Mouse (Mus musculus) heart, embryonic 13.5 days (tissue): ENCODE measurements around the gene Cdyl. TPM values are rescaled to one million over a fixed set of nuclear protein-coding genes. Genes with fewer than 3 reads are reported as not detected.

ENCODE experiments used
- ATAC-seq: fragments of 200-750 bp; cut with Nextera tagmentation; 2 replicates; pipeline ENCODE4 v1.8.0; 2017; ENCODE audit warnings: moderate TSS enrichment; ENCODE audit not compliant: insufficient number of reproducible peaks, low FRiP score, low TSS enrichment; ENCODE audit errors: extremely low read depth
- H3K27ac ChIP-seq: fragments of 300-500 bp; sonication (generic); replicated peaks from 2 replicates; pipeline ENCODE4 v1.5.1; 2015; ENCODE audit warnings: moderate library complexity, mild to moderate bottlenecking, inconsistent platforms
- H3K27me3 ChIP-seq: fragments of 300-500 bp; sonication (generic); replicated peaks from 2 replicates; pipeline ENCODE4 v1.6.1; 2015; ENCODE audit warnings: mild to moderate bottlenecking, inconsistent platforms
- H3K36me3 ChIP-seq: fragments of 300-500 bp; sonication (generic); 2 replicates; pipeline ENCODE4 v1.6.1; 2015; ENCODE audit warnings: mild to moderate bottlenecking, inconsistent platforms
- H3K4me1 ChIP-seq: fragments of 300-500 bp; sonication (generic); 2 replicates; pipeline ENCODE4 v1.6.1; 2015; ENCODE audit warnings: inconsistent platforms
- H3K4me2 ChIP-seq: fragments of 300-500 bp; sonication (generic); 2 replicates; pipeline ENCODE4 v1.6.1; 2015; ENCODE audit warnings: inconsistent platforms, mild to moderate bottlenecking, moderate library complexity
- H3K4me3 ChIP-seq: fragments of 300-500 bp; sonication (generic); 2 replicates; pipeline ENCODE4 v1.5.1; 2015; ENCODE audit warnings: moderate library complexity, mild to moderate bottlenecking, inconsistent platforms
- H3K9ac ChIP-seq: fragments of 300-500 bp; sonication (generic); 2 replicates; pipeline ENCODE4 v1.6.1; 2015; ENCODE audit warnings: inconsistent platforms, mild to moderate bottlenecking, moderate library complexity
- H3K9me3 ChIP-seq: fragments of 300-500 bp; sonication (generic); 2 replicates; pipeline ENCODE4 v1.6.1; 2016; ENCODE audit warnings: inconsistent platforms
- WGBS: fragments of 180-500 bp; shearing (Covaris S2); methylation state at CpG from one replicate; pipeline ENCODE4 v1.1.7; 2015; ENCODE audit warnings: mixed read lengths; 5-methylcytosine and 5-hydroxymethylcytosine counted together
- polyA plus RNA-seq: library from polyadenylated mRNA; unstranded; fragments of >200 nt; fragmentation: Nextera tagmentation; extraction: Ambion mirVana; gene quantifications from 2 replicates; pipeline ENCODE4 v1.2.1, GENCODE M21; 2015

Cdyl gene
- polyA plus RNA-seq, 1 experiment from 2014 or later = 10.2 TPM

DNA sequence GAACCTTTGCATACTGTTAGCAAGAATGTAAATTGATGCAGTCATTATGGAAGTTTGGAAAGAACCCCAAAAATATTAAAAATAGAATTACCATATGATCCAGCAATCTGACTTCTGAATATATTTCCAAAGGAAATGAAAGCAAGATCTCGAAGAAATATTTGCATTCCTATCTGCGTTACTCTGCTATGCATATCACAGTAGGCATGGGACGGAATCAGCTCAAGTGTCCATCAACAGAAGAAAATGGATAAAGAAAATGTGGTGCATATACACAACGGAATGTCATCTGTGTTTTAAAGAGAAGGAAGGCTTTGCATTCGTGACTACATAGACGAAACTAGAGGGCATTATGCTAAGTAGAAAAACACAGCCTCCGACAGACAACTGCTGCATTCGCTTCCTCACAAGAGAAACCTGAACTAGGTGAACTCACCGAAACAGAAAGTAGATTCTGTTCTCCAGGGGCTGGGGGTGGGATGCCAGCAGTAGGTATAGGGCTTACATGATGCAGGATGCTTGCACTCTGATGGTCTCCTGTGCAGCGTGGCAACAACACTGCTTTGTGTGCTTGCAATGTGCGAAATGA, 9.3 kb upstream of the Cdyl start:
- no peak for ATAC-seq
- Histone ChIP-seq H3K36me3 (no peaks in the 10 kb centered on the region), H3K9me3 (no peaks in the 10 kb centered on the region), H3K27ac (no peak overlapping the region), H3K4me3 (no peak overlapping the region), H3K9ac (no peak overlapping the region), H3K4me2 (no peak overlapping the region), H3K27me3 (no peaks in the 10 kb centered on the region), H3K4me1 (no peaks in the 10 kb centered on the region)
- WGBS = 74% methylated on average over 11 of the region's 11 CpGs

DNA sequence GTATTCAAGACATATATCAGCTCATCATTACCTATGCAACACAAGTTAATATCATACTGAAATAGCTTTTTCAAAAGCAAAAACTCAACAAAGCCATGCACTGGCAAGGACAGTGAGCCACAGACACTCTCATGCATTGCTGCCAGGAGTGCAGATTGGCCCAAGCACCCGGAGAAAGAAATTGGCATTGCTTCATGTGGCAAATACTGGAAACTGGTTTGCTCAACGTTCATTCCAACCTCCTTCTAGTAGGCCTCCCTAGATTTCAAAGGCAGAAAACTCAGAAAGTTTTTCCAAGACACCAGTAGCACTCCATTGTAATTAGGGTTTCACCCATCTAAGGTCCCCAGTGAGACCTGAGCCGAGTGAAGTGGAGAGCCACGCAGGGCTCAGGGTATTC, 6.8 kb upstream of the Cdyl start:
- Histone ChIP-seq H3K9me3 (no peaks in the 10 kb centered on the region), H3K4me1 (no peaks in the 10 kb centered on the region), H3K27ac (no peak overlapping the region), H3K9ac (no peak overlapping the region), H3K4me2 (no peak overlapping the region), H3K4me3 (no peak overlapping the region), H3K27me3 (no peaks in the 10 kb centered on the region), H3K36me3 (no peaks in the 10 kb centered on the region)
- 78% methylated on average over 4 of the region's 4 CpGs for WGBS
- ATAC-seq = no peak

DNA sequence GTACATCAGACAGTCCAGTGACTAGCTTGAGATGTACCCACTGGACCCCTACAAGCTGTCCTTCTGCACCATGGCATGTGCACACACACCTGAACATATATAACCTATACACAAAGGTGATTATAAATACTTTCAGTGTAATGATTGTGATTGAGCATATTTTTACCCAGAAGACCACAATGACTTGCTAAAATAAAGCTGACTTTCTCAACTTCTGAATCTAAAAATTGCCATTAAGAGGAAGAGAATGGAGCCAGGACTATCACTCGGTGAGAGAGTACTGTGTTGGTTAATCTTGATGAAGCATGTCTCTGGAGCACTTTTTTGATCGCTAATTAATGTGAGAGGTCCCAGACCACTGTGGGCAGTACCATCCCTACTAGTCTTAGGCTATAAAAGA, 2.8 kb upstream of the Cdyl start:
- Histone ChIP-seq H3K4me1 (no peaks in the 10 kb centered on the region), H3K36me3 (no peaks in the 10 kb centered on the region), H3K27me3 (no peaks in the 10 kb centered on the region), H3K4me2 (no peak overlapping the region), H3K9ac (no peak overlapping the region), H3K27ac (no peak overlapping the region), H3K9me3 (no peaks in the 10 kb centered on the region), H3K4me3 (no peak overlapping the region)
- no peak for ATAC-seq
- WGBS = 77% methylated on average over 2 of the region's 2 CpGs

DNA sequence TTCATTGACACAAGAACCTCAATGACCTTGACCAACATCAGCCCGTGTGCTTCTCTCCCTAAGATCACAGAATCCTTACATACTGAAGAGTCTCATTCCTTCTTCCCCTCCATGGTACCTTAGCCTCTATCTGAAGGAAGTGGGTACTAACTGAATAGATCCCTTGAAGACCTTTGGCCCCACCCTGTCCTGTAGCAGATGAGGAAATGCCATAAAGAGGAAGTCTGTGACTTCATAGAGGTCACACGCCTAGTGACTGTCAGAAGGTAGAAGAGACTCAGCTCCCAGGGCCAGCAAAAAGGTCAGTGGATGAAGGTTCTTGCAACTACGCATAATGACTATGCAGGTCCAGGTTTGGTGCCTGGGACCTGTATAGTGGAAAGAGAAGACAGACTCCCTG, 5.8 kb downstream of the Cdyl start:
- H3K4me3 ChIP-seq = no peak overlapping the region
- H3K27ac ChIP-seq = no peak overlapping the region
- ATAC-seq = no peak
- H3K36me3 ChIP-seq = no peaks in the 10 kb centered on the region
- H3K4me1 ChIP-seq = no peaks in the 10 kb centered on the region
- H3K4me2 ChIP-seq = no peak overlapping the region
- H3K9ac ChIP-seq = no peak overlapping the region
- 73% methylated on average over 3 of the region's 3 CpGs for WGBS
- no peaks in the 10 kb centered on the region for H3K27me3 ChIP-seq
- no peaks in the 10 kb centered on the region for H3K9me3 ChIP-seq

DNA sequence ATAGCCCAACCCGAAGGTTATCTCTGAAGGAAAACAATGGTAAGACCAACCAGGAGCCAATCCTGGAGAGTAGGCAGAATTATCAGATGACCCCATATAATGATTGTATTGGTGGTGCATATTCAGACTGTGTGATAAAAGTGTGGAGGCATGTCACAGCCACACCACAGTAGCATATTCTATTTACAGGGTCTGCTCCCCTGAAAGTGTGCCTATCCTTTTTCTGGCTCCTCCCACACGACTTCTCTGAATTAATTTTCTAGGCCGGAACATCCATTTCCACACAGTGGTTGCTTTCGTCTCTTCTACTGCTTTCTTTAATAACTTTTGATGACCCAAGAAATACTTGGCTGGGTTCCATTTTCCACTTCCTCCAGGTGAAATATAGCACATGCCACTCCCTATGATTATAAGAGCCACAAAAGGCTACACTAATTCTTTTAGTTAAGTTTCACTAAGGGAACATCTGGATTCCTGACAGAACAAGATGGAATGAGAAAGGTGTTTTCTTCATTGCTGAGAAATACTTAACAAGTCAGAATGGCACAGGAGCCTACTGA, 10.4 kb downstream of the Cdyl start:
- H3K27ac ChIP-seq = no peak overlapping the region
- H3K36me3 ChIP-seq = no peaks in the 10 kb centered on the region
- 62% methylated on average over 4 of the region's 4 CpGs for WGBS
- no peak for ATAC-seq
- H3K4me2 ChIP-seq = no peak overlapping the region
- no peak overlapping the region for H3K4me3 ChIP-seq
- H3K4me1 ChIP-seq = no peaks in the 10 kb centered on the region
- H3K9me3 ChIP-seq = no peaks in the 10 kb centered on the region
- no peaks in the 10 kb centered on the region for H3K27me3 ChIP-seq
- H3K9ac ChIP-seq = no peak overlapping the region

DNA sequence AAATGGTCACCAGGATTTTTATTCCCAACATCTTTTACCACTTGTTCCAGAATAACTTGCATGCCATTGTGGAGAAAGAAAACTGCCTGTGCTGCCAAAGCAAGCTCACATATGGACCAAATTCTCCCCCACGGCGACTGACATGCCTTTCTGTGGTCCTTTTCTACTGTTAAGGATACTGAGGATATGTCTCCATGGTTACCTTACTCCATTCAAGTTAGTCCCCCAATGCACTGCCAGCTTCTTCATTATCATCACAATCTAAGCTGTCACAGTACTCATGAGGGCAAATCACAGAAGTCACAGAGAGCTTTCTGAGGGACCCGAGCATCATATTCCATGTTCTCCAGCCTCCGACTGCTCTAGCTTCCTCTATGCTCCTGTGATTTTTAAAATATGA, 11.2 kb downstream of the Cdyl start:
- H3K27me3 ChIP-seq = no peaks in the 10 kb centered on the region
- 85% methylated on average over 4 of the region's 4 CpGs for WGBS
- no peaks in the 10 kb centered on the region for H3K9me3 ChIP-seq
- H3K9ac ChIP-seq = no peak overlapping the region
- H3K4me1 ChIP-seq = no peaks in the 10 kb centered on the region
- H3K36me3 ChIP-seq = no peaks in the 10 kb centered on the region
- no peak overlapping the region for H3K4me3 ChIP-seq
- no peak overlapping the region for H3K4me2 ChIP-seq
- no peak overlapping the region for H3K27ac ChIP-seq
- ATAC-seq = no peak

DNA sequence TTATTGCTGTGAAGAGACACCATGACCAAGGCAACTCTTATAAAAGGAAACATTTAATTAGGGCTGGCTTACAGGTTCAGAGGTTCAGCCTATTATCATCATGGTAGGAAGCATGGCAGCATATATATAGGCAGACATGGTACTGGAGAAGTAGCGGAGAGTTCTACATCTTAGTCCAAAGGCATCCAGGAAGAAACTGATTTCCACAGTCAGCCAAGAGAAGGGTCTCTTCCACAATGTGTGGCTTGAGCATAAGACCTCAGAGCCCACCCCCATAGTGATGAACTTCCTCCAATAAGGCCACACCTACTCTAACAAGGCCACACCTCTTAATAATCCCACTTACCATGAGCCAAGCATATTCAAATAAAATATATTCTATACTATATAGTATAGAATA, 17.3 kb downstream of the Cdyl start:
- 96% methylated on average over 1 of the region's 1 CpGs for WGBS

DNA sequence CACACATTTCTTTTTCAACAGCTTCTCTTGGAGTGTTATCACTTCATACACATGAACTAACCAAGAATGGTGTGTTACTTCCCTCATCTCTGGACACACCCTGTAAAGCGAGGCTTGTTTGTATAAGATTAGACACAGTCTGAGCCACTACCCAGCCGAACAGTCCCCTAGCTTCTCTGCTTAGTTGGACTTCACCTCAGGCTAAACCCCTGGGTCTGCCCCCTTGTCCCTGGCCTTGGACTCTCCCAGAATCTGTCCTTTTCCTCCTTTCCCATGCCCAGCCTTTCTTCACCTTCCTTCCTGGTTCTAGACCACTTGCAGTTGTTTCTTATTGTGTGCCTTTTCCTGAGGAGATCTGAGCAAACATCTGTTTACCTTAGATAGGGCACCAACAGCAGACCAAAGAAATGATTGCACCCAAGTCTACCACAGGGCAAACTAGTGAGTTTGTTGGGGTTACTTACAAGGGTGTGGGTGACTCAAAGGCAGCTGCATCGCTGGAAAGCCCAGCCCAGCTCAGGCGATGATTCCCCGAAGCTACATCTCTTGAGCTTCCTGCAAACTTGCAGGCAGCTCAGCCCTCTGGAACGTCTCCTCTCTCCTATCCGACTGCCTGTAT, 17.9 kb downstream of the Cdyl start:
- ATAC-seq = no peak
- peak overlapping the region; percentile 18; the same call in 1 of the 2 replicates for H3K4me2 ChIP-seq

More for the DNA sequence above, 17.3 kb downstream of the Cdyl start:
- no peaks in the 10 kb centered on the region for H3K9me3 ChIP-seq
- no peak overlapping the region for H3K9ac ChIP-seq
- H3K4me2 ChIP-seq = no peak overlapping the region
- no peak for ATAC-seq
- no peak overlapping the region for H3K4me3 ChIP-seq
- H3K4me1 ChIP-seq = peaks cover 9% of the 10 kb centered on the region; the same call in 1 of the 2 replicates
- H3K27ac ChIP-seq = no peak overlapping the region
- no peaks in the 10 kb centered on the region for H3K36me3 ChIP-seq
- no peaks in the 10 kb centered on the region for H3K27me3 ChIP-seq

DNA sequence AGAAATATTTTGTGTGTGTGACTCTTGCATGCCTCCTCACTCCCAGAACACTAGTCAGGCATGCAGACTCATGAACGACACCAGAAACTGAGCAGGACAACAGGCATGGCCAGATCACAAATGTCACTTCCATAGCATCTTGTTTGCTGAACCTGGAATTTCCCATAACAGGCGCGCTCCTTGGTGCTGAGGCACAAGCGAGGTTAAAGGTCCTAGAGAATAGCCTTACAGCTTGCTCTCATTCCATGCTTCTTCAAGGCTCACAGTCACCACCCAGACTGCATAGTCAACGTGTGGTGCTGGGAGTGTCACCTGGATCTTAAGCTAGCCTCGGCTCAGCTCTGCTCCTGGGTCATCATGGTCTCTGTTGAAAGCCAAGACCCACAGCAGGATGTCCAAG, 19.1 kb downstream of the Cdyl start:
- H3K4me2 ChIP-seq = no peak overlapping the region
- 83% methylated on average over 6 of the region's 6 CpGs for WGBS

More for the DNA sequence above, 17.9 kb downstream of the Cdyl start:
- no peaks in the 10 kb centered on the region for H3K9me3 ChIP-seq
- H3K27ac ChIP-seq = peak overlapping the region; percentile 29; the same call in 1 of the 2 replicates
- H3K27me3 ChIP-seq = no peaks in the 10 kb centered on the region
- H3K4me1 ChIP-seq = peaks cover 9% of the 10 kb centered on the region; the same call in 1 of the 2 replicates
- no peaks in the 10 kb centered on the region for H3K36me3 ChIP-seq
- WGBS = 53% methylated on average over 7 of the region's 7 CpGs
- H3K9ac ChIP-seq = no peak overlapping the region
- H3K4me3 ChIP-seq = no peak overlapping the region

DNA sequence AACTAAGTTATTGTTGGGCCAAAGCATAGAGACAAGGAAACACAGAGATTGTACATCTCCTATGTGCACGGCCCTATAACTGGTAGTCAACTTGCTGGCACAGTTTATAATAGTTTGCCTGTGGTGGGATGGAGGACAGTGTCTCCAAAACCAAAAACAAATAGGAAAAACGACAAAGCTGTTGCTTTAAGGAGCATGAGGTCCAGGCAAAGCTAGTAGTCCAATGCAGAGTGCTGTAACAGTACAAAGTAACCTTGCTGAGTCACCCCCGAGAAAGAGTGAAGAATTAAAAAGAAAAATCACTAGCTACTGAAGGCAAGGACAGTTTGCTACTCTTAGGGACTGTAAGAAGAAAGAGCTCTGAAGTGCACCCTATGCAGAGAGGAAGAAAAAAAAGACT, 21.7 kb downstream of the Cdyl start:
- Histone ChIP-seq H3K36me3 (no peaks in the 10 kb centered on the region), H3K27ac (no peak overlapping the region), H3K4me3 (no peak overlapping the region), H3K4me1 (peaks cover 14% of the 10 kb centered on the region), H3K9me3 (no peaks in the 10 kb centered on the region), H3K9ac (no peak overlapping the region), H3K4me2 (no peak overlapping the region), H3K27me3 (no peaks in the 10 kb centered on the region; the same call in 1 of the 2 replicates)
- ATAC-seq = no peak
- 66% methylated on average over 3 of the region's 3 CpGs for WGBS

More for the DNA sequence above, 19.1 kb downstream of the Cdyl start:
- ATAC-seq = no peak
- no peaks in the 10 kb centered on the region for H3K27me3 ChIP-seq
- no peak overlapping the region for H3K27ac ChIP-seq
- no peak overlapping the region for H3K4me3 ChIP-seq
- H3K4me1 ChIP-seq = peaks cover 9% of the 10 kb centered on the region; the same call in 1 of the 2 replicates
- H3K9ac ChIP-seq = no peak overlapping the region
- no peaks in the 10 kb centered on the region for H3K36me3 ChIP-seq
- H3K9me3 ChIP-seq = no peaks in the 10 kb centered on the region

DNA sequence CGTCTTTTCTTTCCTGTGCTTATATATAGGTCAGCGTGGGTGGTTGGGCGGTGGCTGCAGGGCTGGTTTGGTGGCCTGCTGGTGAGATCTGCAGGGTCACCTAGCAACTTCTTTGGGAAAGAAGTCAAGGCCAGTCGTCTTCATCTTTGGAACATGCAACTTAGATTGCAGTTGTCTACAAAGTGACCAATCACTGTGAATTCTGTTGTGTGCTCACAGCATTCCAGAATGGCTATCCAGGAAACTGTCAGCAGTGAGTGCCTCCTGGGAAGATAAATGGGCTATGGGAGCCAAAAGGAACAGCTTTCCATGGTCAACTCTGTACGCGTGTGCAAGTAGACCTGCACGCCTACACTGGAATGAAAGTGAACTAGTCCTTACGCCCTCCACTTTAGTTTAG, 26.6 kb downstream of the Cdyl start:
- H3K36me3 ChIP-seq = no peaks in the 10 kb centered on the region
- H3K27me3 ChIP-seq = no peaks in the 10 kb centered on the region; the same call in 1 of the 2 replicates
- no peak for ATAC-seq
- H3K9me3 ChIP-seq = no peaks in the 10 kb centered on the region
- peaks cover 8% of the 10 kb centered on the region for H3K4me1 ChIP-seq
- 61% methylated on average over 8 of the region's 8 CpGs for WGBS
- no peak overlapping the region for H3K27ac ChIP-seq
- no peak overlapping the region for H3K4me2 ChIP-seq
- H3K9ac ChIP-seq = no peak overlapping the region
- no peak overlapping the region for H3K4me3 ChIP-seq

DNA sequence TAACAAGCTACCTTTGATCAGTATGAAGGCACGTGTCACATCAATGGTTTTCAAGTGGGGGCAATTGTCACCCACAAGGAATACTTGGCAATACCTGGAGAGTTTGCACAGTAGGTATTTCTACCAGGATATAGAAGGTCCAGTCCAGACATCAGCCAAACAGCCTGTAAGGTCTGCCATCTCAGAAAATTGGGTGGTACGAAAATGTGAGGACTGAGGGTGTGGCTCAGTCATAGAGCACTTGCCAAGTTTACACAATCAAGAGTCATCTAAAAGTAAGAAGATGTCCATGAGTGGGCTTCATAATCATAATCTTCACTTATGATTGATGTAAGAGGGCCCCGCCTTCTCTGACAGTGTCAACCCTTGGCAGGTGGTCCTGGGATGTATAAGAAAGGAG, 29.9 kb downstream of the Cdyl start:
- no peak for ATAC-seq
- no peak overlapping the region for H3K4me2 ChIP-seq
- no peak overlapping the region for H3K9ac ChIP-seq
- H3K27ac ChIP-seq = no peak overlapping the region
- 78% methylated on average over 3 of the region's 3 CpGs for WGBS
- H3K9me3 ChIP-seq = no peaks in the 10 kb centered on the region
- H3K4me3 ChIP-seq = no peak overlapping the region
- no peaks in the 10 kb centered on the region for H3K36me3 ChIP-seq
- H3K27me3 ChIP-seq = no peaks in the 10 kb centered on the region; the same call in 1 of the 2 replicates
- H3K4me1 ChIP-seq = peaks cover 8% of the 10 kb centered on the region
